Mouse (Mus musculus) heart, embryonic 10.5 days (tissue): ENCODE data around the gene H2-T22. TPM values are rescaled to one million over a fixed set of nuclear protein-coding genes. Genes with fewer than 3 reads are reported as not detected.
A peak's percentile ranks its signal among the peaks of the same experiment; 100 is the strongest.
"Not testable (repeated sequence)": the region's sequence is repeated elsewhere in the genome, so short reads cannot be mapped to it uniquely, and the experiment has no call there.

ENCODE experiments used
- DNase-seq: peaks from one replicate; pipeline ENCODE4 v3.0.0-alpha.2; 2017; ENCODE audit warnings: low spot score
- H3K27ac ChIP-seq: fragments of 300-500 bp; sonication (generic); 2 replicates; pipeline ENCODE4 v1.5.1; 2016; ENCODE audit warnings: mild to moderate bottlenecking
- H3K27me3 ChIP-seq: fragments of 300-500 bp; sonication (generic); 2 replicates; pipeline ENCODE4 v1.6.1; 2016; ENCODE audit warnings: mild to moderate bottlenecking; ENCODE audit not compliant: poor library complexity, insufficient read depth, severe bottlenecking
- H3K36me3 ChIP-seq: fragments of 300-500 bp; sonication (generic); 2 replicates; pipeline ENCODE4 v1.6.1; 2016; ENCODE audit warnings: mild to moderate bottlenecking, moderate library complexity
- H3K4me1 ChIP-seq: fragments of 300-500 bp; sonication (generic); 2 replicates; pipeline ENCODE4 v1.6.1; 2016; ENCODE audit warnings: mild to moderate bottlenecking
- H3K4me3 ChIP-seq: fragments of 300-500 bp; sonication (generic); 2 replicates; pipeline ENCODE4 v1.5.1; 2016; ENCODE audit warnings: mild to moderate bottlenecking, moderate library complexity
- H3K9me3 ChIP-seq: fragments of 300-500 bp; sonication (generic); 2 replicates; pipeline ENCODE4 v1.6.1; 2016; ENCODE audit warnings: mild to moderate bottlenecking, moderate library complexity
- WGBS: fragments of 180-500 bp; shearing (Covaris S2); methylation state at CpG from one replicate; pipeline ENCODE4 v1.1.7; 2016; 5-methylcytosine and 5-hydroxymethylcytosine counted together
- polyA plus RNA-seq: library from polyadenylated mRNA; unstranded; fragments of >200 nt; fragmentation: Nextera tagmentation; extraction: Ambion mirVana; gene quantifications from 2 replicates; pipeline ENCODE4 v1.2.1, GENCODE M21; 2016

The H2-T22 gene
- 4.4 and 7.2 TPM in 2 replicates for polyA plus RNA-seq

GRCm38 (mm10) chr17:36042610-36043169 lies at the start of gene H2-T22, which contains the start of gene Gm6034:
H2-T22 (minus strand) TSS chr17:36042747.
Gm6034 (plus strand) TSS chr17:36042961.
- H3K36me3 ChIP-seq, H3K4me1 ChIP-seq, H3K9me3 ChIP-seq: not testable (repeated sequence)
- WGBS = 2% methylated on average over 12 of the region's 12 CpGs
- peak within 1 kb of the TSS; percentile 58 for H3K4me3 ChIP-seq
- peak within 1 kb of the TSS; percentile 11; the same call in 1 of the 2 replicates for H3K27ac ChIP-seq
- peaks cover 22% of the 10 kb centered on the region; the same call in 1 of the 2 replicates for H3K27me3 ChIP-seq
- peak; percentile 82 for DNase-seq

- not testable (repeated sequence) for H3K4me1 ChIP-seq, H3K9me3 ChIP-seq, H3K27ac ChIP-seq, H3K36me3 ChIP-seq, H3K4me3 ChIP-seq, DNase-seq
- H3K27me3 ChIP-seq = peaks cover 12% of the 10 kb centered on the region; the same call in 1 of the 2 replicates
- no CpG with 5 or more reads among the region's 2 CpGs for WGBS
These were observed 49.4 kb upstream of the H2-T22 start for GRCm38 (mm10) chr17:36091933-36092332.

- H3K27me3 ChIP-seq = peaks cover 48% of the 10 kb centered on the region
- H3K36me3 ChIP-seq, H3K4me3 ChIP-seq, H3K9me3 ChIP-seq, H3K27ac ChIP-seq, DNase-seq: not testable (repeated sequence)
- 78% methylated on average over 1 of the region's 1 CpGs for WGBS
- peaks cover 13% of the 10 kb centered on the region; the same call in 1 of the 2 replicates for H3K4me1 ChIP-seq
These were observed 43.4 kb upstream of the H2-T22 start for GRCm38 (mm10) chr17:36085976-36086375.

GRCm38 (mm10) chr17:36083870-36084451 lies 41.4 kb upstream of the H2-T22 start:
- WGBS = 2% methylated on average over 31 of the region's 42 CpGs
- no peaks in the 10 kb centered on the region for H3K9me3 ChIP-seq
- peak overlapping the region; percentile 66 for H3K4me3 ChIP-seq
- H3K27me3 ChIP-seq = peaks cover 52% of the 10 kb centered on the region
- no peak for DNase-seq
- peak overlapping the region; percentile 45 for H3K27ac ChIP-seq
- H3K36me3 ChIP-seq = no peaks in the 10 kb centered on the region
- H3K4me1 ChIP-seq = peaks cover 13% of the 10 kb centered on the region; the same call in 1 of the 2 replicates

- Histone ChIP-seq H3K36me3 (no peaks in the 10 kb centered on the region), H3K4me1 (peaks cover 13% of the 10 kb centered on the region; the same call in 1 of the 2 replicates)
These were observed 40.8 kb upstream of the H2-T22 start for GRCm38 (mm10) chr17:36083266-36083869.

GRCm38 (mm10) chr17:36082519-36083232 lies 40.1 kb upstream of the H2-T22 start:
- peaks cover 13% of the 10 kb centered on the region; the same call in 1 of the 2 replicates for H3K4me1 ChIP-seq
- H3K36me3 ChIP-seq, H3K27ac ChIP-seq, H3K9me3 ChIP-seq: not testable (repeated sequence)
- whole genome bisulfite sequencing = 19% methylated on average over 6 of the region's 6 CpGs
- H3K27me3 ChIP-seq = peaks cover 52% of the 10 kb centered on the region
- peak; percentile 63 for DNase-seq
- H3K4me3 ChIP-seq = peak overlapping the region; percentile 66

More at GRCm38 (mm10) chr17:36083266-36083869, 40.8 kb upstream of the H2-T22 start:
- peak overlapping the region; percentile 66 for H3K4me3 ChIP-seq
- H3K9me3 ChIP-seq = no peaks in the 10 kb centered on the region
- under 1% methylated on average over 46 of the region's 46 CpGs for WGBS
- H3K27me3 ChIP-seq = peaks cover 52% of the 10 kb centered on the region
- peak; percentile 75 for DNase-seq
- peak overlapping the region; percentile 45; the same call in 1 of the 2 replicates for H3K27ac ChIP-seq

GRCm38 (mm10) chr17:36081901-36082300 lies 39.4 kb upstream of the H2-T22 start:
- DNase-seq, H3K27ac ChIP-seq, H3K4me3 ChIP-seq, H3K36me3 ChIP-seq, H3K9me3 ChIP-seq: not testable (repeated sequence)
- Histone ChIP-seq H3K4me1 (peaks cover 13% of the 10 kb centered on the region; the same call in 1 of the 2 replicates), H3K27me3 (peaks cover 52% of the 10 kb centered on the region)

- Histone ChIP-seq H3K4me3 (no peak overlapping the region), H3K9me3 (no peaks in the 10 kb centered on the region), H3K27me3 (0 out of 2 replicates have a peak, but pooled peaks cover 4% of the 10 kb centered on the region), H3K36me3 (no peaks in the 10 kb centered on the region), H3K27ac (no peak overlapping the region), H3K4me1 (no peaks in the 10 kb centered on the region)
- WGBS = 25% methylated on average over 2 of the region's 2 CpGs
- DNase-seq = peak; percentile 83
These were observed 18.3 kb upstream of the H2-T22 start for GRCm38 (mm10) chr17:36060829-36061228.

GRCm38 (mm10) chr17:36058362-36058761 lies 15.8 kb upstream of the H2-T22 start, which contains the start of gene Gm11127:
Gm11127 (minus strand) TSS chr17:36058371.
- not testable (repeated sequence) for DNase-seq, H3K4me1 ChIP-seq, H3K4me3 ChIP-seq, H3K36me3 ChIP-seq, H3K27me3 ChIP-seq, H3K9me3 ChIP-seq, H3K27ac ChIP-seq
- 40% methylated on average over 1 of the region's 1 CpGs for WGBS

GRCm38 (mm10) chr17:36057927-36058326 lies 15.4 kb upstream of the H2-T22 start:
- H3K27ac ChIP-seq, H3K27me3 ChIP-seq: not testable (repeated sequence)
- WGBS = 85% methylated on average over 25 of the region's 25 CpGs

GRCm38 (mm10) chr17:36043286-36043685 lies 739 bp upstream of the H2-T22 start:
- Histone ChIP-seq H3K27me3 (peaks cover 22% of the 10 kb centered on the region; the same call in 1 of the 2 replicates), H3K4me1 (peaks cover 5% of the 10 kb centered on the region; the same call in 1 of the 2 replicates), H3K4me3 (peak overlapping the region; percentile 58), H3K9me3 (no peaks in the 10 kb centered on the region), H3K27ac (no peak overlapping the region), H3K36me3 (no peaks in the 10 kb centered on the region)
- DNase-seq = no peak
- 76% methylated on average over 3 of the region's 3 CpGs for WGBS

More at GRCm38 (mm10) chr17:36057927-36058326, 15.4 kb upstream of the H2-T22 start:
- H3K36me3 ChIP-seq, DNase-seq, H3K4me3 ChIP-seq, H3K4me1 ChIP-seq, H3K9me3 ChIP-seq: not testable (repeated sequence)

- not testable (repeated sequence) for H3K9me3 ChIP-seq, DNase-seq, H3K27ac ChIP-seq, H3K36me3 ChIP-seq, H3K4me1 ChIP-seq
- 1% methylated on average over 19 of the region's 19 CpGs for WGBS
- H3K27me3 ChIP-seq = peaks cover 22% of the 10 kb centered on the region; the same call in 1 of the 2 replicates
- H3K4me3 ChIP-seq = peak overlapping the region; percentile 58
These were observed 492 bp downstream of the H2-T22 start for GRCm38 (mm10) chr17:36042055-36042454.
